Mouse (Mus musculus) c-Kit-positive CD71-negative TER-119-negative erythroid progenitor cells, embryonic 14.5 days (primary cell): ENCODE measurements around the gene Pbx4.

Source experiments
- DNase-seq: peaks from one replicate; pipeline ENCODE4 v3.0.0-alpha.2; 2013; ENCODE audit warnings: low read depth

The Pbx4 gene

DNA sequence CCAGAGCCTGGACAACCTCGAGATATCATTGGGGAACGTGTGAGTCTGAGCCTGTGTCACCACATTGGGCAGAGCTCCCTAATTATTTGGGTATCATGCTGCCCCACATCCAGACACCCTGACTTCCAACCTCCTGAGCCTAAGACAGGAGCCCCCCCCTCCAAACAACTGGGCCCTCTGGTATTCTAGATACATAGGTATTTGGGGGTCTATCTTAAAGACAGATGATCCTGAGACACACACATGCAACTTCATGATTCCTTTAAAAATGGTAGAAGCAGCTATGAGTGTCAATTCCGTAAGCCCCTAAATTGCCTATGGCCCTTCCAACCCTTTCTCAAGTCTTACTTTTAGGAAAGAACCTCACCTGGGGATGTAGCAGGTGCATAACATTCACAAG, 22.5 kb upstream of the Pbx4 start:
- DNase-seq, result no peak

DNA sequence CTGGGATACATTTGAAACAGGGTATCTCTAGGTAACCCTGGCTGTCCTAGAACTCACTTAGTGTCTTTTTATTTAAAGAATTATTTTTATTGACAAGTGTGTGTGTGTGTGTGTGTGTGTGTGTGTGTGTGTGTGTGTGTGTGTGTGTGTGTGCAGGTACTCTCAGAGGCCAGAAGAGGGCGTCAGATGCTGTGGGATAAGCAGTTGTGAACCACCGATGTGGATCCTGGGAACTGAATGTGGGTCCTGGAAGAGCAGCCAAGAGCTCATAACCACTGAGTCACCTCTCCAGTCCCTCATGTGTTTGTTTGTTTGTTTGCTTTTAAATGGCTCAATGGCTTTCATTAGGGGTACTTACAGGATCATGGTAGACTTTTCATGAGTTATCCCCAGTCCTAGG, 17.4 kb upstream of the Pbx4 start:
- DNase-seq, result no peak

DNA sequence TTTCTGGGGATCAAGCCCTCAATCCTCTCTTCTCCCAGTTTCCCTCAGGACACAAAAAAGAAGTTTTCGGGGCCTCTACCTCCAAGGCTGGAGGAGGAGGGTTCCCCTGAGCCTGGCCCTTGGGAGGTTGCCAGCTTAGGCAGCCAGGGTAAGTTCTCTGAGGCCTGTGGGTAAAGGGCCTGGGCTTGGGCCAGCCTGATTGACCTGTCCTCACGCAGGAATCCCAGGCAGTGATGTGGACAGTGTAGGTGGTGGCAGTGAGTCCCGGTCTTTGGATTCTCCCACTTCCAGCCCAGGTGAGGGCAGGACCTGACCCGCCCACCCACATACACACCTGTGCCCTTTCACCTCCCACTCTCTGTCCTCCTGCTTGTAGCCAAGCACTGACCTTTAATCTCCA, 16.9 kb upstream of the Pbx4 start:
- DNase-seq, result no peak

DNA sequence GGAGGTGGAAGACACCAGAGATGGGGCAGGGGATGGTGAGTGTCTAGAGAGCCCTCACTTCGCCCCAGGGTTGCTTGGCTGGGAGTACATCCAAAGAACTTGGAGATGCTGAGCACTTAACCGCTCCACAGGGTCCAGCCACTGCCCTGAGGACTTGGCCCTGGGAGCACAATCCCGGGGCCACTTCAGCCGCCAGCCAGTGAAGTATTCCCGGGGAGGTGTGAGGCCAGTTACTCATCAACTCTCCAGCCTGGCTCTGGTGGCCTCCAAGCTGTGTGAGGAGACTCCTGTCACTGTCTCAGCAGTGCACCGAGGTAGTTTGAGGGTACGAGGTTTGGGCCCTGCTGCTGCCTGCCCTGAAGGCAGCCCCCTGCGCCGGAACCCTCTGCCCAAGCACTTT, 11.8 kb upstream of the Pbx4 start:
- no peak for DNase-seq

DNA sequence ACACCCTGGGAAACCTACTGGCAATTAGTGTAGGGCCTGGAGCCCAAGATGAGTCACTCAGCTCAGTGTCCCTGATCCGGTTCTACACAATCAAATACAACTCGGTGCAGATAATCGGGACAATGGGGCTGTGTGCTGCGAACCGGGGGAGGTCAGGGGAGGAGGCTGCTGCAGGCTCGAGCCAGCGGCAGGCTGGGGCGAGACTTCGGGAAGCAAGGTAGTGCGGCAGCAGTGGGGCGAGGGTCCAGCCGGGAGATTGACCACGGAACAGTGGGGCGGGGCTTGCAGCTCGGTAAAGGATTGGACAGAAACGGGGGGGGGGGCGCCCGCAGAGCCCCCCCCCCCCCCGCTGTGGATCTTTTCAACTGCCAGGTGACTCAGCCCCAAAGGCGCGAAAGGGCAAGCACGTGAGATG, 10.3 kb upstream of the Pbx4 start:
- peak; percentile 22 for DNase-seq

DNA sequence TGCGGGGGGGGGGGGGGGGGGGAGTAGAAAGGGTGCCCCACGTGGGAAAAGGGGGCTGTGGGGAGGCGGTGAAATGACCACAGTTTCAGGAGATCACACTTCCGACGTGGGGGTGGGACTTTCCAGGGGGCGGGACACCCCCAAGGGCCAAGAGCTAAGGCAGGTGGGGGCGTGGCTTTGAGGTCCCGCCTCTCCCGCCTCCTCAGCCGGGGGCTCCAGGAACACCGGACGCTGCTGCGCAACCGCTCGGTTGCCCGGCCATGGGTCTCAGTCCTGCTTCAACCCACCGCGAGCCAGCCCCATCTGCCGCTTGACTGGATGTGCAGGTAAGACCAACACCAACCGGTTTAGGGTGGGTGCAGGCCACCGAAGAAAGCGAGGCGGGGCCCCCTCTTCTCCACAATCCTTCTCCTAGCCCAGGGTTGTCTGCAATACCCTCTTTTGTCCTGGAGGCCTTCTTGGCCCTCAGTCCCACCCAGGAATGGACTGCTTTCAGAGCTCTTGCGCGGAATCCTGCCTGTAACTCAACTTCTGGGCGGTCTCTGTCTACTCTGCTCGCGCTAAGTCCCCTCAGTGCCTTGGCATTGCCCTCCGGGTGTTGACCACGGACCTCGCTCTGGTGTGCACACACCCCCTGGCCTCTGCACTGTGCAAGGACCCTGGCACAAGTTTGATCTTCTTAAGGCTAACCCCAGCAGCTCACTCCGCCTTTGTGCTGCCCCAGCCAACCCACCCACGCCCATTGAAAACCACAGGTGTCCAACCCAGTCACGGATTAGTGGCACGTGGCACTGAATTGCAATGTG, 9.7 kb upstream of the Pbx4 start, which contains the start of gene Lpar2:
TSS of gene Lpar2 (plus strand) at position 44 of the 806 bp plus-strand sequence.
- peak; percentile 56 for DNase-seq

DNA sequence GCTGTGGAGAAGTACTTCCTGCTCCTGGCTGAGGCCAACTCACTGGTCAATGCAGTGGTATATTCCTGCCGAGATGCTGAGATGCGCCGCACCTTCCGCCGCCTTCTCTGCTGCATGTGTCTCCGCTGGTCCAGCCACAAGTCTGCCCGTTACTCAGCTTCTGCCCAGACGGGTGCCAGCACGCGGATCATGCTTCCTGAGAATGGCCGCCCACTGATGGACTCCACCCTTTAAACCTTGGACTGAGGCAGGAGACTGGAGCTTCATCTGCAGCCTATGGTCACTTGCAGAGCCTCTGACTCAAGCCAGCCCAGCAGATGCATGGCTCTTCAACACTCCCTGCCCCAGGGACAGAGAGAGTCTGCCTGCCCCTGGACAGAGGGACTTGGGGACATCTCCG, 5.9 kb upstream of the Pbx4 start:
- no peak for DNase-seq

DNA sequence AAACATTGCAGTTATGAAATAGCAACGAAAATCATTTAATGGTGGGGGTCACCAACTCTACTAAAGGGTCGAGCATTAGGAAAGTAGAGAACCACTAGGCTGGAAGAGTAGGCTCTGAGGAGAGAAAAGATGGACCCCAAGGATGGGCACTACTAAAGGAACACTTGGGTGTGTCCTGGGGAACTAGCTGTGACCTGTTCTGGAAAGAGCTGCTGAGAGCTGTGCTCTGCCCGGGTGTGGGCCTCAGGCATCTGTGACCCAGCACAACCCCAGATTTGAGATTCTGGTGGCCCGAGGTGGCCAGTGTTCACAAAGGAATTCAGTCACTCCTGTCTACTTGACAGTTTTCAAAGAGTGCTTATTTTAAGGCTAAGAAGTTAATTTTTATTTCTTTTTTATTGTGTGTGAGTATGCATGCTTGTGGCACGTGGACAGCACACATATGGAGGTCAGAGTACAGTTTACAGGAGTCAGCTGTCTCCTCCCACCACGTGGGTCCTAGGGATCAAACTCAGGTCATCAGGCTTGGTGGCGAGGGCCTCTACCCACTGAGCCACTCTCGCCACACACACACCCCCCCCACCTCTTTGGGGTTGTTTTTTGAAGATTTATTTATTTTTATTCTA, 4.9 kb downstream of the Pbx4 start:
- DNase-seq, result no peak

DNA sequence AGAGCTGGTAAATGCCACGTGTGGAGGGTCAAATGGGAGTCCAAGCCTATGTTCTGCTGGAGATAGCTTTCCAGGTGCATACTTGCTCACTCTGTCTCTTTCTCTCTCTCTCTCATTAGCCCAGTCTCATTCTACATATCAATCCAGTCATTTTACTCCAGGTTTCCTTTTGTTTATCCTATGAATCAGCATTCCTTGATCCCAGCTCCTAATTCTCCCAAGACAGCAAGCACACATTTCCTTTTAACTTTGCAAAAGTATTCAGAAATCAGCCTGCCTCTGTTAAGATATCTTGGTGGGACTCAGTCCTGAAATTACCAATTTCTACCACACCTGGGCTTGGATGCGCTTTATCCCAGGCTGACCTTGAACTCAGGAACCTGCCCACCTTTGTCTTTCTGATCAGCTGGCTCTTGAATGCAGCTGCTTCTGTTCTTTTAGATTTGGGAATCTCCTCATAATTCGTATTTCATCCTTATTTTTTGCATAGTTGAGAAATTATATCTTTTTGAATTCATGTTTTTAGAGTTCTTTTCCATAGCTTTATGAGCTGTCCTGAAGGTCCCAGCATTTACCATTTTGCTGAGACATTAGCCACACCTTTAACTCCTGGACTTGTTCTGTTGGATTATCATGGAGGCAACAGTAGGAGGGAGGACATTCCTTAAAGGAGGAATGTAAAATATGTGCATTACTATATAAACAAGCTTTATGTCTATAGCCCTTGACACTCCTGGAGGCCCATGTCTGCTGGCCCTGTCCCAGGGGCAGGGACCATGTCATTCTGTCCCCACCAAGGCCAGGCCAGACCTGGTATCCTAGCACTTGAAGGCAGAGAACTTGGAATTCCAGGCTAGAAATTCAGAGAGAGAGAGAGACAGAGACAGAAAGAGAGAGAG, 15.1 kb downstream of the Pbx4 start:
- no peak for DNase-seq

DNA sequence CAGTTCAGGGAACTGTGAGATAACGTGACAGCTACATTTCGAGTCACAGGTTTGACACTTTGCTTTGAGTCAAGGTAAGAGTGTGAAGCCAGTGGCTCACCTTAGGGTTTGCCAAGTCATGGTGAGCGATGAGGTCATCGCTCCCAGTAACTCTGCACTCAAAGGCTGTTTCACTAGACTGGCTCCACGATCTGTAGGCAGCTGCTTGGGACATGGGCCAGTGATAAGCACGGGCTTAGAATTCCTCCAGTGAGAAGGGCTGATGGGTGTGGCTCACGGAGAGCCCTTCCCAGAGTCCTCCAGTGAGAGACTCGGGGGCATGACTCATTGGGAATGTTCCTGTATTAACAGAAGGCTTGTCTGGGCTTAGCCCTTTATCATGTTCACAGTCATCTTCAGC, 16.7 kb downstream of the Pbx4 start:
- no peak for DNase-seq

DNA sequence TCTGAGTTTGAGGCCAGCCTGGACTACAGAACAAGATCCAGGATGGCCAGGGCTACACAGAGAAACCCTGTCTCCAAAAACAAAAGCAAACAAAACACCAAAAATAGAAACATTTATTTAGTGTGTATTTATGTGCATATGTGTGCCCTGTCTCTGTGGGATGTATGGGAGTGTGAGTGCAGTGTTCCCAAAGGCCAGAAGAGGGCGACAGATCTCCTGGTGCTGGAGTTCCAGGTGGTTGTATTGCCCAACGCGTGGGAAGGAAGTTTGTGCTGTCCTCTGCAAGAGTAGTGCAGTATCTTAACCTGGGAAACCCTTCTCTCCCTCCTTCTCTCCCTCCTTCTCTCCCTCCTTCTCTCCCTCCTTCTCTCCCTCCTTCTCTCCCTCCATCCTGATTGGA, 17.6 kb downstream of the Pbx4 start:
- no peak for DNase-seq

DNA sequence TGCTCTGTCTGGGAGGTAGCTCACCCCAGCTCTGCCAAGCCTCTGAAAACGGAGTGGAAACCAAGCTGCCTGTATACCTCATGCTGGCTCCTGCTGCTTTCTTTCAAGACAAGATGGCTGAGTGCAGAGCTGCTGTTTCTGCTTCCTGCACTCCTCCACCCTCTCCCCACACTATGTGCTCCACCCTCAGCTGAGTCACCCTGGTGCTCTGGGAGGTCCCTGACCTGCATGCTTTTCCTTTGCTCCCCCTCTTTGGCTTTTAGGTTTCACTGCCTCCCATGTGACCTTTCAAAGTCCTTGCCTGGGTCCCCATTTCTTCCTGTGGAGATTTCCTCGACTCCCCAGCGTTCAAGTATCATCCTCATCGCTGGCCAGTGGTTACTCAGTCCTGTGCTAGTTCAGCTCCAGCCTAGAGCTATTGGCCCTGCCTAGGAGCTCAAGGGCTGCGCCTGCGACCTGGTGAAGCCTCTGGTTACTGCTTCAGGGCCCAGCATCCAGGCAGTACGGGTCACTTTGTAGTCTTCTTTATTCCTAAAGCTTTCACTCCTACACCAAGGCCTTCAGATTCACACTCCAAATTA, 18.7 kb downstream of the Pbx4 start:
- DNase-seq, result no peak

DNA sequence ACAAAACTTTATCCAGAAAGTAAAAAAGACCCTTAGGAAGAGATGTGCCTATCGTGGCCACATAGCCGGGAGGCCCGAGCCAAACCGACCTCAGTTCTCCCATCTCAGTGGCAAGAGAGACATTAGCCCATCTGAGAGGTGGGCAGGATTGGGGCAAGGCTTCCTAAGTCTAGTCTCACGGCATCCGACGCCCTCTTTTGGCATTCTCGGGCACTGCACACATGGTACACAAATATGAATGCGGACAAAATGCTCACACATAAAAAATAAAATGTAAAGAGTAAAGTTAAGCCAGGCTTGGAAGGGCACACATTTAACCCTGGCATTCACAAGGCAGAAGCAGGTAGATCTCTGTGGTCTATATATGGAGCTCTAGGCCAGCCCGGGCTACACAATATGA, 21.6 kb downstream of the Pbx4 start:
- no peak for DNase-seq

DNA sequence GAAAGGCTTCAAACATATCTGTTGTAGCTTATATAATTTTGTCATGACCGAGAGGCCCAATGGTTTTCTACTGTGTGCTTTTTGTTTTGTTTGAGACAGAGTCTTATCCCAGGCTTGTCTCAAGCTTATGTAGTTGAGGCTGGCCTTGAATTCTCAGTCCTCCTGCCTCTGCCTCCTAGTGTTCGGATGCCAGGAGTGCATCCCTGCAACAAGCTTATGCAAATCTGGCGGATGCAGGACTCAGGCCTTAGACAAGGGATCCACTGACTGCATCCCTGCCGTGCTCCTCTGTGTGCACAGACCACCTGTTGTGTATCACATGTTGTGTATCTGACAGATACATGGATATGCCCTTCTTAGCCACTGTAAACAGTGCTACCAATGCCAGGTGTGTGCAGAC, 28.5 kb downstream of the Pbx4 start:
- DNase-seq, result no peak

DNA sequence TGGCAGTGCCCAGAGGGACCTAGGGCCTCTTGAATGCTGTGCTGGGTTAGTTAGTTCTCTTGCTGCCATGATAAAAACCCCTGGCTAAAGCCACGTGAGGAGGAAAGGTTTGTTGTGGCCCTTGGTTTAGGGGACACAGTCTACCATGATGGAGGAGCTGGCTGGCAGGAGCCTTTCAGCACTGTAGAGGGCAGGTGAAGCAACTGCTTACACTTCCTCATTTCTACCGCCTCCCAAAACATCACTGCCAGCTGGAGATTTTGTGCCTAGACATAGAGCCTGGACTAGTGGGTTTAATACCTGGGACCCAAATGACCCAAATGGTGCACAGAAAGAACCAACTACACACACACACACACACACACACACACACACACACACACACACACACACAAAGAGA, 29.0 kb downstream of the Pbx4 start:
- no peak for DNase-seq

DNA sequence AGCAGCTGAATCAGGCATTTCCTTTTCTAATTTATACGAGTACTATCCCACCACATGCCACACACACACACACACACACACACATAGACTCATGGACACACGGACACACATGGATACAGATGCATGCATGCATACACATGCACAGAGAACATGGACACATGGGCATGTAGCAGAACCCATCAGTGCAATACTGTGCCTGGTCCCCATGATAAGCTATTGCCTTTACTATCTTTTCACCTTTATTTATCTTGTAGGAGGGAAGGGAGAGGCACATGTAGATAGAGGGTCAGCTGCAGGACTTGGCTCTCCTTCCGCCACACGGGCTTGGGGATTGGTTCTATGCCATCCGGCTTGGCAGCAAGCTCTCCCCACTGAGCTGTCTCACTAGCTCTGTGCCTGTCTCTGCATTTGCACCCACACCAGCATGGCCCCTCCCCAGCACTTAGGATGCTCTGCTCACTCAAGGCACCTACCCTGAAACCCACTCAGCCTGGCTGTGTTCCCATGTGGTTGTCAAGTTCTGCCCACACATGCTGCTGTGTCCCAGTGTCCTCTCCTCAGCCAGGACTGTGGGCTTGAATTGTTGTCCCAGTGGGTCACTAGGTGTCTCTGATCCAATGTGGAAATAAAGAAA, 31.2 kb downstream of the Pbx4 start:
- no peak for DNase-seq

DNA sequence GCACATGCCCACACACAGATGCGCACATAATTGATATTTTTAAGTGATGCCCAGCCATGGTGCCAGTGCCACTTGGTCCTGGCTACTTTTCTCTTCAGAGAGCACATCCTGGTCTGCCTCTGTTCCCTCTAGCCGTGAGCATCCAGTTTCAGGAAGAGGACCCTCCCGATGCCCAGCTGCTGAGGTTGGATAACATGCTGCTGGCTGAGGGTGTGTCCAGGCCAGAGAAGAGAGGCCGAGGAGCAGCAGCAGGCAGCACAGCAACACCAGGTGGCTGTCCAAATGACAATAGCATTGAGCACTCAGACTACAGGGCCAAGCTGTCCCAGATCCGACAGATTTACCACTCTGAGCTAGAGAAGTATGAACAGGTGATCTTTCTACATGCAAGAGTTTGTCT, 31.9 kb downstream of the Pbx4 start:
- no peak for DNase-seq

DNA sequence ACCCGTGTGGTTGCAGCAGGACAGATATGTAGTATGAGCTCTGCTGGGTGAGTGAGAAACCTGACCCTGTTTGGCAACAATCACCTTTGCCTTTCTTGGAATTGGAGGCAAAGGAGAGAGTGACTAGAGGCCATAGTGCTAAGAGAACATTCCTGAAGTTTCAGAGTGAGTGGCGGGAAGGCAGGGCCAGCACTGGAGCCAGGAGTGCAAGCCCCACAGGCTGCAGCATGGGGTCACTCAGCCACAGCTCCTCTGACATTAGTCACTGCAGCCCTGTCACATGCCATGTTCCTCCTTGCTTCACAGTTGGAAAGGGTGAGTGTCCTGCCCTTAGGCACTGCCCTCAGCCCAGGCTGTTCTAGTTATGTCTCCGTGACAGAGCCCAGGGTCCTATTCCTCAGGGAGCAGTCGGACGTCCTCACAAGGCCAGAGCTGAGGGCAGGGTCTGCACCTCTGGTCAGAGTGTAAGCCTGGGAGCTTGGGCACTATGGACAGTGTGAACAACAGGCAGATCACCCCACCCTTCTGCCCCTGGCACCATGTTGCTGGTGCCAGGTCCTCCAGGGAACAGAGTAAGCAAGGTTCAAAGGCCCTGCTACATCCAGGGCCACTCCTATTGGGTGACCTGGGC, 35.5 kb downstream of the Pbx4 start:
- DNase-seq, result no peak

DNA sequence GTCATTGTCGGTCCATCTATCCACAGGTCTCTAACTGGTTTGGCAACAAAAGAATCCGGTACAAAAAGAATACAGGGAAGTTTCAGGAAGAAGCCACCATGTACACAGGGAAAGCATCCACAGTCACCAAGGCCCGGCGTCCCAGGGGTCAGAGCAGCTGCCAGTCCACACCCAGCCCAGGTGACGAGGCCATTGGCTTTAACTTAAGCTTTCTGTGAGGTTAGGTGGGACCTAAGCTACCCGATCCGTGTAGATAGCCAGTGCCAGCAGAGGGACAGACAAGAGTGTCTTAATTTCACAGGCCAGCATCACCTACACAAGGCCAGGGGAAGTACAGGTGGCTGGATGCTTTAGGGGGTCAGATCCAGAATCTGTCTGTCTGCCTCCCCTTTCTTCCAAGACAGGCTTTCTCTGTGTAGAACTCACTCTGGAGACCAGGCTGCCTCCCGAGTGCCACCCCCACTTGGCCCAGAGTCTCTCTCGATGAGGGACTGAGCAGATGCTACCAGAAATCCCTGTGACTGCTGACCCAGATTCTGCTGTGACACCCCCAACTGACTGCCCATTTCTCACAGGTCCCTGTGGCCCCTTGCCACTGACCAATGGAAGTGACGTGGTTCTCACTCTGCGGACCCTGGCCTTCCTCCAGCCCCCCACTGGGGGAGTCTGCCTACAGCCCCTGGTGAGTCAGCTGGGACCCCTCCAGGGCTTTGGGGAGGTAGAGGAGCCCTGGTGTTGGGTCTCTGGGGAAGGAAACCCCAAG, 37.9 kb downstream of the Pbx4 start:
- no peak for DNase-seq

DNA sequence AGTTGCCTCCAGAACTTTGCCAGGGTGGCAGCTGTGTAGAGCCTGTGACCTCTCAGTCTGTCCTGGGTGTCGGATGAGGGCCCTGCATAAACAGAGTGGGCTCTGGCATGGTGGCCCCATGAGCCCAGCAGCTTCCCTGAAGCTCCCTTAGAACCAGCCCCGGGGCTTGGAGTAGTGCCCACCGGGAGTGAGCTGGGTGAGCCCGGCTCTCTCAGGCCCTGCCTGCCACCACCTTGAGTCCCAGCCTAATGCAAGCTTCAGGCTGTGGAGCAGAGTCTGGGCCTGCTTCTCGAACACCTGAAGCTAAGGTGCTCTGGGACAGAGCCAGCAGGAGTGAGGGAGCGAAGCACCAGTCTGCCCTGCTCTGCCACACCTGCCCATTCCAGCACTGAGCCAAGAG, 38.6 kb downstream of the Pbx4 start:
- no peak for DNase-seq

DNA sequence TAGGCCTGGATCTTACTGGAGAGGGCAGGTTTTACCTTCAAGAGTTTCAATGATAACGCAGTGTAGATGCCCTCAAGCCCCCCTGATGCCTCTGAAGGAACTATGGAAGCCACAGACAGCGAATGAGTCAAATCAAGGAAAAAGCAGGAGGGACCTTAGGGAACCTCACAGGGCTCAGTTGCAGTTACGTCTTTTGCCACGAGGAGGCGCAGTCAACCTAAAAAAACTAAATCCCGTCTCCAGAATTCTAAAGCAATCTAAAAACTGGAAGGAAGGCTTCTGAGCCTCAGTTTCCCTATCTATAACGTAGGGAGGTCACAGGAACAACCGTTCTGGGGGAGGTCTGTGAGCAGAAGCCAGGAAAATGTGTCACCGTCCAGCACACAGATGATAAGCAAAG, 41.9 kb downstream of the Pbx4 start:
- peak; percentile 50 for DNase-seq
